Mouse (Mus musculus): Measurements from ENCODE around the gene Zfp800. TPM values are rescaled to one million over a fixed set of nuclear protein-coding genes. Genes with fewer than 3 reads are reported as not detected.

The Zfp800 gene
- 27.1 and 27.5 TPM in 2 replicates for polyA plus RNA-seq (2014; fragmentation: Nextera tagmentation; extraction: Ambion mirVana)

GRCm38 (mm10) chr6:28397681-28398203, at the start of gene Zfp800:
Gene Zfp800, minus strand, starts transcription at chr6:28398005.
- H3K27ac ChIP-seq (replicated peaks; ENCODE audit: low read depth, low read length) = peak within 1 kb of the TSS; percentile 86
- peak; percentile 57; the same call in 1 of the 2 replicates for ATAC-seq (ENCODE audit: low FRiP score, low TSS enrichment)

GRCm38 (mm10) chr6:28431538-28431855, 33.7 kb upstream of the Zfp800 start:
- Histone ChIP-seq H3K36me3 (ENCODE audit: control insufficient read depth, insufficient read depth, low read length) (peaks cover 7% of the 10 kb centered on the region; the same call in 1 of the 2 replicates), H3K27me3 (ENCODE audit: control insufficient read depth, insufficient read depth, low read length) (no peaks in the 10 kb centered on the region), H3K9ac (replicated peaks; ENCODE audit: low read length) (no peak overlapping the region), H3K4me3 (replicated peaks; ENCODE audit: low read depth, low read length) (no peak overlapping the region), H3K27ac (replicated peaks; ENCODE audit: low read depth, low read length) (no peak overlapping the region), H3K4me1 (ENCODE audit: control insufficient read depth, insufficient read depth, low read length) (no peaks in the 10 kb centered on the region), H3K4me2 (ENCODE audit: low read length) (no peak overlapping the region), H3K9me3 (ENCODE audit: control insufficient read depth, low read length) (no peaks in the 10 kb centered on the region)
- WGBS = 73% methylated on average over 6 of the region's 6 CpGs
- DNase-seq (no peak), ATAC-seq (ENCODE audit: low FRiP score, low TSS enrichment) (no peak)

More at GRCm38 (mm10) chr6:28397681-28398203, at the start of gene Zfp800:
- H3K27me3 ChIP-seq (ENCODE audit: control insufficient read depth, insufficient read depth, low read length) = no peaks in the 10 kb centered on the region
- WGBS = under 1% methylated on average over 33 of the region's 33 CpGs
- 0 out of 2 replicates have a peak, but pooled peaks cover 10% of the 10 kb centered on the region for H3K4me1 ChIP-seq (ENCODE audit: control insufficient read depth, insufficient read depth, low read length)
- H3K9ac ChIP-seq (replicated peaks; ENCODE audit: low read length) = peak within 1 kb of the TSS; percentile 61
- peak within 1 kb of the TSS; percentile 47 for H3K4me3 ChIP-seq (replicated peaks; ENCODE audit: low read depth, low read length)
- DNase-seq = peak; percentile 79
- no peaks in the 10 kb centered on the region for H3K9me3 ChIP-seq (ENCODE audit: control insufficient read depth, low read length)
- H3K36me3 ChIP-seq (ENCODE audit: control insufficient read depth, insufficient read depth, low read length) = no peaks in the 10 kb centered on the region
- H3K4me2 ChIP-seq (ENCODE audit: low read length) = peak within 1 kb of the TSS; percentile 80

GRCm38 (mm10) chr6:28430795-28431537, 33.2 kb upstream of the Zfp800 start:
- Histone ChIP-seq H3K36me3 (ENCODE audit: control insufficient read depth, insufficient read depth, low read length) (peaks cover 12% of the 10 kb centered on the region), H3K9ac (replicated peaks; ENCODE audit: low read length) (no peak overlapping the region), H3K4me2 (ENCODE audit: low read length) (no peak overlapping the region), H3K27me3 (ENCODE audit: control insufficient read depth, insufficient read depth, low read length) (no peaks in the 10 kb centered on the region), H3K4me1 (ENCODE audit: control insufficient read depth, insufficient read depth, low read length) (no peaks in the 10 kb centered on the region), H3K9me3 (ENCODE audit: control insufficient read depth, low read length) (no peaks in the 10 kb centered on the region), H3K27ac (replicated peaks; ENCODE audit: low read depth, low read length) (no peak overlapping the region), H3K4me3 (replicated peaks; ENCODE audit: low read depth, low read length) (no peak overlapping the region)
- DNase-seq (no peak), ATAC-seq (ENCODE audit: low FRiP score, low TSS enrichment) (no peak)
- 82% methylated on average over 10 of the region's 10 CpGs for WGBS

GRCm38 (mm10) chr6:28429870-28430269, 32.1 kb upstream of the Zfp800 start:
- Histone ChIP-seq H3K27ac (replicated peaks; ENCODE audit: low read depth, low read length) (no peak overlapping the region), H3K4me2 (ENCODE audit: low read length) (no peak overlapping the region), H3K36me3 (ENCODE audit: control insufficient read depth, insufficient read depth, low read length) (peaks cover 18% of the 10 kb centered on the region), H3K9ac (replicated peaks; ENCODE audit: low read length) (no peak overlapping the region), H3K4me1 (ENCODE audit: control insufficient read depth, insufficient read depth, low read length) (peaks cover 3% of the 10 kb centered on the region; the same call in 1 of the 2 replicates), H3K9me3 (ENCODE audit: control insufficient read depth, low read length) (no peaks in the 10 kb centered on the region), H3K27me3 (ENCODE audit: control insufficient read depth, insufficient read depth, low read length) (no peaks in the 10 kb centered on the region), H3K4me3 (replicated peaks; ENCODE audit: low read depth, low read length) (no peak overlapping the region)
- no peak for DNase-seq
- ATAC-seq (ENCODE audit: low FRiP score, low TSS enrichment) = no peak
- 90% methylated on average over 11 of the region's 11 CpGs for WGBS

DNA sequence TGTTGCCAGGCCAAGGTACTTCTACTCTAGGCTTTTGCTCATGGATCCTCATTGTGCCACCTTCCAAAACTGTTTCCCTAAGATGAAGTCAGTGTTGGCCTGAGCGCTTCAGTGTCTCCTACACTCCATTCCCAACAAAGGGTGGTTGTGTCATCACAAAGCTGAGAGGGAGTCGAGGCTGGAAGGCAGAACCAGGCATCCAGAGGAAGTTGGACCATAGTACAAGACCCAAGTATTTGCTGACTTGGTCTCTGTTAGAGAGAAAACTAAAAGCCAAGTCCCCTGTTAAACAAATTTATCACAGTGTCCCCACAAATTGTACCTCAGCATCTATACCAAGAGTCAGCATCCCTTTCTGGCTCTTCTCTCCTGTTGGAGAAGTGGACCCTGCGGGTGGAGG, 30.5 kb upstream of the Zfp800 start, which contains the start of gene Gcc1:
Gene Gcc1, minus strand, starts transcription at position 101 of the 400 bp plus-strand sequence.
- Histone ChIP-seq H3K27me3 (ENCODE audit: control insufficient read depth, insufficient read depth, low read length) (no peaks in the 10 kb centered on the region), H3K4me3 (replicated peaks; ENCODE audit: low read depth, low read length) (no peak within 1 kb of the TSS), H3K4me1 (ENCODE audit: control insufficient read depth, insufficient read depth, low read length) (peaks cover 10% of the 10 kb centered on the region; the same call in 1 of the 2 replicates), H3K9me3 (ENCODE audit: control insufficient read depth, low read length) (no peaks in the 10 kb centered on the region), H3K4me2 (ENCODE audit: low read length) (no peak within 1 kb of the TSS), H3K36me3 (ENCODE audit: control insufficient read depth, insufficient read depth, low read length) (peaks cover 18% of the 10 kb centered on the region), H3K9ac (replicated peaks; ENCODE audit: low read length) (no peak within 1 kb of the TSS), H3K27ac (replicated peaks; ENCODE audit: low read depth, low read length) (no peak within 1 kb of the TSS)
- 91% methylated on average over 3 of the region's 3 CpGs for WGBS
- DNase-seq = no peak
- ATAC-seq (ENCODE audit: low FRiP score, low TSS enrichment) = no peak

GRCm38 (mm10) chr6:28427096-28427839, 29.5 kb upstream of the Zfp800 start, which contains the start of gene Fscn3:
Gene Fscn3, plus strand, starts transcription at chr6:28427789.
- ATAC-seq (ENCODE audit: low FRiP score, low TSS enrichment) (no peak), DNase-seq (no peak)
- Histone ChIP-seq H3K4me3 (replicated peaks; ENCODE audit: low read depth, low read length) (no peak within 1 kb of the TSS), H3K4me2 (ENCODE audit: low read length) (no peak within 1 kb of the TSS), H3K36me3 (ENCODE audit: control insufficient read depth, insufficient read depth, low read length) (peaks cover 18% of the 10 kb centered on the region), H3K9me3 (ENCODE audit: control insufficient read depth, low read length) (no peaks in the 10 kb centered on the region), H3K9ac (replicated peaks; ENCODE audit: low read length) (no peak within 1 kb of the TSS), H3K27ac (replicated peaks; ENCODE audit: low read depth, low read length) (no peak within 1 kb of the TSS), H3K4me1 (ENCODE audit: control insufficient read depth, insufficient read depth, low read length) (peaks cover 10% of the 10 kb centered on the region), H3K27me3 (ENCODE audit: control insufficient read depth, insufficient read depth, low read length) (no peaks in the 10 kb centered on the region)
- 86% methylated on average over 3 of the region's 3 CpGs for WGBS

DNA sequence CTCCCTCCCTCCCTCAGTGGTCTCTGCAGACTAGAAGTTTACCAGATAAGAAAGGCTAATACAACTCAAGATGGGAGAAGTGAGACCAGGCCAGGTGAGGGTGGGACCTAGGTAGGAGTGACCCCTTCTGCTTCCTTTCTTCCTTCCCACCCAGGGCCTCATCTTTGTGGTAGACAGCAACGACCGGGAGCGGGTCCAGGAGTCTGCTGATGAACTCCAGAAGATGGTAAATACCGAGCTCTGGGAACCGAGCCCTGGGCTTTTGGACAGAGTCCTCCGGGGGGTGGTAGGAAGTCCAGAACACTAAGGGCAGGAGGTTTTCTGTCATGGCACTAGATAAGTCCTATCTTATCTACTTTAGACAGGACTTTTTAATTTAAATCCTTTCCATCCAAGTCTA, 27.2 kb upstream of the Zfp800 start:
- H3K27me3 ChIP-seq (ENCODE audit: control insufficient read depth, insufficient read depth, low read length) = no peaks in the 10 kb centered on the region
- DNase-seq (no peak), ATAC-seq (ENCODE audit: low FRiP score, low TSS enrichment) (no peak)
- no peak overlapping the region for H3K4me3 ChIP-seq (replicated peaks; ENCODE audit: low read depth, low read length)
- H3K36me3 ChIP-seq (ENCODE audit: control insufficient read depth, insufficient read depth, low read length) = peaks cover 18% of the 10 kb centered on the region
- H3K9me3 ChIP-seq (ENCODE audit: control insufficient read depth, low read length) = no peaks in the 10 kb centered on the region
- peak overlapping the region; percentile 63 for H3K4me2 ChIP-seq (ENCODE audit: low read length)
- WGBS = 98% methylated on average over 6 of the region's 6 CpGs
- no peak overlapping the region for H3K9ac ChIP-seq (replicated peaks; ENCODE audit: low read length)
- H3K4me1 ChIP-seq (ENCODE audit: control insufficient read depth, insufficient read depth, low read length) = peaks cover 26% of the 10 kb centered on the region
- H3K27ac ChIP-seq (replicated peaks; ENCODE audit: low read depth, low read length) = no peak overlapping the region

DNA sequence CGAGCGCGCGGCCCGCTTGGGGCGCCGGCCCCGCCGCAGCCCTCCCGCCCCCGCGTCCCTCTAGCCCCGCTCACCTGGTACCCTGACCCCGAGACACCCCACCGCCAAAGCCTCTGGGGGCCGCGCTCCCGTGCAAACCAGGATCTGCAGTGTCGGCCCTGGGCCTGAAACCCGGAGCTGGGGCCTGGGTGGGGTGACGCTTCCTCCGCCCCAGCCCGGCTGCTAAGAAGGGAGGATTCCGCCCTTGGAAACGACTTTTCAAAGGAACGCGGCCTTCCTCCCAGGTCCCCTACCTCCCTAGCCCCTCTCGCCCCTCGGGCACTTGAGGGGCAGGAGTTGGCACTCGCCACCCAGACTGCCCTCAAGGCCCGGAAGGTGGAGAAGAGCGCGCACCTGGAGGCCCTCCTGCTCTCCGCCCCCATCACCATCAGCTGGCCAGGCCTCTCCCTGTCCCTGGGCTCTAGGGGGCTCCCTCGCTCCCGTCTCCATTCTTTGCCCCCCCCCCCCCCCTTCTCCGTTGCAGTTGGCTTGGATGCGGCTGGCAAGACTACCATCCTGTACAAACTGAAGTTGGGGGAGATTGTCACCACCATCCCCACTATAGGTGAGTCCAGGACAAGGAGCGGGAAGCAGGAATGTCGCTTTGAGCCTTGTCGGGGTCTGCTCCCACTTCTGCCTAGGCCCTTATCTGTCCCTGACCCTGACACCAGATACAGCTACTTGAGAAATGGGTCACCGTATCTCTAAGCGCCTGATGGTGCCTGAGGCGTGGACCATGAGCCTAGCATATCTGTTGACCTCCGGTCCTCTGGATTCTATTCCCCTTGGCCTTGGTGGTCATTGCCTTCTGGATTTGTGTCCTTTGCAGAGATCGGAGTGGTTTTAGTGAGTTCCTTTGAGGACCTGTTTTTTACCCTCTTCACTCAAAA, 26.2 kb upstream of the Zfp800 start:
- DNase-seq = peak; percentile 63
- H3K4me1 ChIP-seq (ENCODE audit: control insufficient read depth, insufficient read depth, low read length) = peaks cover 26% of the 10 kb centered on the region

More for the DNA sequence above, 26.2 kb upstream of the Zfp800 start:
- WGBS = 11% methylated on average over 45 of the region's 46 CpGs
- Histone ChIP-seq H3K27me3 (ENCODE audit: control insufficient read depth, insufficient read depth, low read length) (no peaks in the 10 kb centered on the region), H3K9ac (replicated peaks; ENCODE audit: low read length) (peak overlapping the region; percentile 95), H3K27ac (replicated peaks; ENCODE audit: low read depth, low read length) (peak overlapping the region; percentile 77), H3K4me2 (ENCODE audit: low read length) (peak overlapping the region; percentile 63), H3K4me3 (replicated peaks; ENCODE audit: low read depth, low read length) (peak overlapping the region; percentile 75), H3K9me3 (ENCODE audit: control insufficient read depth, low read length) (no peaks in the 10 kb centered on the region), H3K36me3 (ENCODE audit: control insufficient read depth, insufficient read depth, low read length) (peaks cover 20% of the 10 kb centered on the region)
- peak; percentile 55 for ATAC-seq (ENCODE audit: low FRiP score, low TSS enrichment)

All from midbrain, embryonic 14.5 days (tissue).